Mouse (Mus musculus) right cerebral cortex, postnatal 25 days (tissue): Measurements from ENCODE around the gene Lce1j.
"Not testable (repeated sequence)": the region's sequence is repeated elsewhere in the genome, so short reads cannot be mapped to it uniquely, and the experiment has no call there.

ENCODE experiments used
- DNase-seq: peaks from one replicate; pipeline ENCODE4 v3.0.0; 2022

The Lce1j gene

GRCm38 (mm10) chr3:92790414-92790813, at the start of gene Lce1j:
Gene Lce1j, minus strand, starts transcription at chr3:92790514.
- DNase-seq: no peak

- no peak for DNase-seq
Observed at GRCm38 (mm10) chr3:92827108-92827507, 36.8 kb upstream of the Lce1j start, which contains the start of gene Kprp. Gene Kprp, minus strand, starts transcription at chr3:92827247.

GRCm38 (mm10) chr3:92825808-92826207, 35.5 kb upstream of the Lce1j start:
- DNase-seq: no peak

GRCm38 (mm10) chr3:92816036-92816435, 25.7 kb upstream of the Lce1j start:
- not testable (repeated sequence) for DNase-seq

- no peak for DNase-seq
Observed at GRCm38 (mm10) chr3:92815581-92815980, 25.3 kb upstream of the Lce1j start.

GRCm38 (mm10) chr3:92807791-92808190, 17.5 kb upstream of the Lce1j start, which contains the start of gene Lce1k:
Gene Lce1k, minus strand, starts transcription at chr3:92807891.
- no peak for DNase-seq

GRCm38 (mm10) chr3:92778799-92779198, 11.5 kb downstream of the Lce1j start, which contains the start of gene Lce1i:
Gene Lce1i, minus strand, starts transcription at chr3:92778899.
- DNase-seq: no peak

- no peak for DNase-seq
Observed at GRCm38 (mm10) chr3:92771573-92771972, 18.7 kb downstream of the Lce1j start.

- no peak for DNase-seq
Observed at GRCm38 (mm10) chr3:92764965-92765364, 25.3 kb downstream of the Lce1j start, which contains the start of gene Lce1h. Gene Lce1h, minus strand, starts transcription at chr3:92765065.

GRCm38 (mm10) chr3:92753197-92753596, 37.1 kb downstream of the Lce1j start:
- DNase-seq: no peak

- DNase-seq: no peak
Observed at GRCm38 (mm10) chr3:92752238-92752637, 38.1 kb downstream of the Lce1j start, which contains the start of gene Lce1g. Gene Lce1g, minus strand, starts transcription at chr3:92752338.

GRCm38 (mm10) chr3:92738996-92739395, 51.3 kb downstream of the Lce1j start, which contains the start of gene Gm38119:
Gene Gm38119, minus strand, starts transcription at chr3:92739096.
- DNase-seq: no peak
